Mouse (Mus musculus) heart, postnatal 0 days (tissue): ENCODE data around the gene Plekha6. TPM values are rescaled to one million over a fixed set of nuclear protein-coding genes. Genes with fewer than 3 reads are reported as not detected.
A peak's percentile ranks its signal among the peaks of the same experiment; 100 is the strongest.

ENCODE experiments used
- ATAC-seq: fragments of 200-750 bp; cut with Nextera tagmentation; 2 replicates; pipeline ENCODE4 v1.8.0; 2017; ENCODE audit warnings: low read depth, moderate number of reproducible peaks, moderate library complexity; ENCODE audit not compliant: insufficient read depth
- DNase-seq: peaks from one replicate; pipeline ENCODE4 v3.0.0-alpha.2; 2016; ENCODE audit warnings: low spot score
- H3K27ac ChIP-seq: fragments of 300-500 bp; sonication (generic); 2 replicates; pipeline ENCODE4 v1.5.1; 2014; ENCODE audit warnings: low read depth, mild to moderate bottlenecking
- H3K27me3 ChIP-seq: fragments of 300-500 bp; sonication (generic); 2 replicates; pipeline ENCODE4 v1.6.1; 2014; ENCODE audit warnings: low read length, mixed read lengths; ENCODE audit not compliant: control insufficient read depth, insufficient read depth
- H3K36me3 ChIP-seq: fragments of 300-500 bp; sonication (generic); replicated peaks from 2 replicates; pipeline ENCODE4 v1.6.1; 2014; ENCODE audit warnings: low read length, mixed read lengths; ENCODE audit not compliant: control insufficient read depth, insufficient read depth
- H3K4me1 ChIP-seq: fragments of 300-500 bp; sonication (generic); 2 replicates; pipeline ENCODE4 v1.6.1; 2014; ENCODE audit warnings: antibody characterized with exemption; ENCODE audit not compliant: control insufficient read depth, insufficient read depth
- H3K4me2 ChIP-seq: fragments of 300-500 bp; sonication (generic); 2 replicates; pipeline ENCODE4 v1.6.1; 2014; ENCODE audit warnings: low read depth, mild to moderate bottlenecking, low read length, moderate library complexity
- H3K4me3 ChIP-seq: fragments of 300-500 bp; sonication (generic); 2 replicates; pipeline ENCODE4 v1.5.1; 2014; ENCODE audit warnings: low read depth, low read length
- H3K9ac ChIP-seq: fragments of 300-500 bp; sonication (generic); replicated peaks from 2 replicates; pipeline ENCODE4 v1.6.1; 2014; ENCODE audit warnings: low read depth, low read length, mixed read lengths
- H3K9me3 ChIP-seq: fragments of 300-500 bp; sonication (generic); replicated peaks from 2 replicates; pipeline ENCODE4 v1.6.1; 2016; ENCODE audit warnings: low read length; ENCODE audit not compliant: control insufficient read depth
- CTCF ChIP-seq: IDR thresholded peaks from 2 replicates; pipeline ENCODE4 v1.5.1; 2016; ENCODE audit warnings: antibody characterized with exemption, control low read depth, low read depth
- EP300 ChIP-seq: IDR thresholded peaks from 2 replicates; pipeline ENCODE4 v1.6.1; 2016; ENCODE audit warnings: antibody characterized with exemption, low read depth
- WGBS: fragments of 180-500 bp; shearing (Covaris S2); extraction: QIAGEN DNeasy Blood & Tissue Kit; methylation state at CpG from one replicate; pipeline ENCODE4 v1.1.7; 2014; 5-methylcytosine and 5-hydroxymethylcytosine counted together
- polyA plus RNA-seq: library from polyadenylated mRNA; unstranded; fragments of >200 nt; fragmentation: Nextera tagmentation; extraction: Ambion mirVana; gene quantifications from 2 replicates; pipeline ENCODE4 v1.2.1, GENCODE M21; 2015
- total RNA-seq: library from RNA; depleted of rRNA; stranded (reverse); fragments of >200 nt; gene quantifications from 2 replicates; pipeline ENCODE4 v1.2.3, GENCODE M21; 2014; ENCODE audit warnings: low replicate concordance

Gene Plekha6
- total and polyA plus RNA-seq, 2 experiments from 2014 or later = 7.0 to 36.1 TPM

- Histone ChIP-seq H3K9ac (no peak overlapping the region), H3K4me2 (no peak overlapping the region), H3K4me1 (peaks cover 23% of the 10 kb centered on the region), H3K9me3 (no peaks in the 10 kb centered on the region), H3K36me3 (no peaks in the 10 kb centered on the region), H3K27me3 (peaks cover 49% of the 10 kb centered on the region), H3K4me3 (no peak overlapping the region), H3K27ac (no peak overlapping the region)
- DNase-seq (no peak), ATAC-seq (no peak)
- TF ChIP-seq EP300 = no peak
- TF ChIP-seq CTCF = no peak
- WGBS = 50% methylated on average over 4 of the region's 4 CpGs
Measured at GRCm38 (mm10) chr1:133161559-133161958, 2.5 kb upstream of the Plekha6 start.

GRCm38 (mm10) chr1:133162046-133162445 is 2.0 kb upstream of the Plekha6 start:
- Histone ChIP-seq H3K4me1 (peaks cover 23% of the 10 kb centered on the region), H3K4me3 (no peak overlapping the region), H3K9me3 (no peaks in the 10 kb centered on the region), H3K36me3 (no peaks in the 10 kb centered on the region), H3K27me3 (peaks cover 54% of the 10 kb centered on the region), H3K9ac (no peak overlapping the region), H3K4me2 (no peak overlapping the region), H3K27ac (no peak overlapping the region)
- TF ChIP-seq CTCF (no peak), EP300 (no peak)
- ATAC-seq (no peak), DNase-seq (no peak)
- WGBS = 68% methylated on average over 10 of the region's 10 CpGs

- no peaks in the 10 kb centered on the region for H3K36me3 ChIP-seq
- peaks cover 23% of the 10 kb centered on the region for H3K4me1 ChIP-seq
- DNase-seq (no peak), ATAC-seq (no peak)
- peaks cover 63% of the 10 kb centered on the region for H3K27me3 ChIP-seq
- no peaks in the 10 kb centered on the region for H3K9me3 ChIP-seq
- no peak overlapping the region for H3K9ac ChIP-seq
- 51% methylated on average over 8 of the region's 8 CpGs for WGBS
- no peak overlapping the region for H3K4me2 ChIP-seq
- TF ChIP-seq EP300 = no peak
- TF ChIP-seq CTCF = no peak
- no peak overlapping the region for H3K4me3 ChIP-seq
- no peak overlapping the region for H3K27ac ChIP-seq
Measured at GRCm38 (mm10) chr1:133162981-133163380, 1.0 kb upstream of the Plekha6 start.

GRCm38 (mm10) chr1:133164591-133165011 is 591 bp downstream of the Plekha6 start:
- no peak for ATAC-seq
- WGBS = 7% methylated on average over 10 of the region's 10 CpGs
- H3K9ac ChIP-seq = no peak overlapping the region

GRCm38 (mm10) chr1:133165111-133165510 is 1.1 kb downstream of the Plekha6 start:
- peaks cover 65% of the 10 kb centered on the region for H3K27me3 ChIP-seq
- H3K4me1 ChIP-seq = peaks cover 12% of the 10 kb centered on the region
- no peak overlapping the region for H3K27ac ChIP-seq
- no peaks in the 10 kb centered on the region for H3K9me3 ChIP-seq
- H3K4me2 ChIP-seq = no peak overlapping the region
- H3K9ac ChIP-seq = no peak overlapping the region
- DNase-seq (no peak), ATAC-seq (no peak)
- TF ChIP-seq EP300 (no peak), CTCF (no peak)
- H3K4me3 ChIP-seq = no peak overlapping the region
- 41% methylated on average over 11 of the region's 11 CpGs for WGBS
- no peaks in the 10 kb centered on the region for H3K36me3 ChIP-seq

More at GRCm38 (mm10) chr1:133164591-133165011, 591 bp downstream of the Plekha6 start:
- H3K4me3 ChIP-seq = peak overlapping the region; percentile 58
- no peak overlapping the region for H3K27ac ChIP-seq
- peaks cover 12% of the 10 kb centered on the region for H3K4me1 ChIP-seq
- peak overlapping the region; percentile 88 for H3K4me2 ChIP-seq
- H3K9me3 ChIP-seq = no peaks in the 10 kb centered on the region
- no peaks in the 10 kb centered on the region for H3K36me3 ChIP-seq
- TF ChIP-seq EP300 = no peak
- no peak for TF ChIP-seq CTCF
- DNase-seq = no peak
- H3K27me3 ChIP-seq = peaks cover 65% of the 10 kb centered on the region
